Mouse (Mus musculus): ENCODE measurements around the gene BC037034.
A peak's percentile ranks its signal among the peaks of the same experiment; 100 is the strongest.

BC037034 gene

DNA sequence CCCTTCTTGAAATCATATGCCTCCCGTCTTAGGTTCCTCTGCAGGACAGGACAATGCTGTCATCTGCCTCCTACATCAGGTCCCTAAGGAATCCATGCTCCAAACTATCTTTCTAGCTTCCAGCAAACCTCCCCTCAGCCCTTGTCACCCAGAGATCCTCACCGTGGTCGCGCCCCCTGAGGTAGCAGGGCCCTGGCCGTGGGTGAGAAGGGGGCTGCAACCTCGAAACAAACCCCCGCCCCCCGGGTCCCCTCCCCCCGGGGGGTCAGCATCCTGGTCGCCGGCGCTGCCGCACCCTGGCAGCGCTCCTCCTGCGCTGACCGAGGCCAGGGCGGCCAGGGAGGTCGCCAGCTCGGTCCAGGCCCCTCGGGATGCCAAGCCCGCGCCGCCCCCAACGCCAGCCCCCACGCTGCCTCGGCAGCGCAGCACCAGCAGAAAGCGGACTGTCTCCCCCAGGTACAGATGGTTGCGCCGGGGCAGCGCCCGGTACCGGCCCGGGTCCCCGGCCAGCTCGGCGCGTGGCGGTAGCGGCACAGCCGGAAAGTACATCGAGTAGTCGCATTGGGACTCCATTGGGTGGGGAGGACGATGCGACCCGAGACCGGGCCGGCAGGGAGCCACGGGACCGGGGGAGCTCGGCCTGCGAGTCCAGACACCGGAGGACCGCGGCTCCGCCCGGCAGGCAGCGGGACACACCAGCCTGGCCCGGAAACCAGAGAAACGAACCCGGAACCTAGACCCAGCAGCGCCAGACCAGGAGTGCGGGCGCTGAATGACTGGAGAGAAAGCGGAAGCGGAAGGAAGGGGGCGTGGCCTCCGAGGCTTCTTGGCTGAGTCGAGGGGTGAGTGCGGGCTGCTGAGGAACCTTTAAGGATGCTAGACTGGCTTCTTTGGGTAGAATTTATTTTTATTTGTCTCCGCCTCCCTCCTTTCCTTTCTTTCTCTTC, at the start of gene BC037034:
BC037034 (minus strand) TSS at position 774 of the 947 bp plus-strand sequence.
- DNase-seq (ENCODE audit: low spot score in 2 of 2), result peak; percentile 91 to 94

DNA sequence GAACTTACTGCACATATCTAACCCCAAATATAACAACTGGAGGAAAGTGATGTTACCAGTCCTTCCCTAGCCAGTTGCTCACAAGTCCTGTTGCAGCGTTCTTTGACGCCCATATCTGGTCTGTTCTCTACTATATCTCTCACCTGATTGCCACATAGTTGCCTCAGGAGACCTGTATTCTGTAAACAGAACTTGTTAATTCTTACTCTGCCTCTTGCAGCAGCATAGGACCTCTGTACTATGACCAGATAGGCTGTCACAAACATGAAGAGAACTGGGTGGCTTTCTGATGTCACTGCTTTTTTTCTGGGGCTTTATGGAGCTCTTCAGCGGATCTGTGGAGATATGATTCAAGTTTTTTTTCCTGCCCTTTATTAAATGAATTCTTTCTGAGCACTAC, 49.0 kb upstream of the BC037034 start:
- no peak for DNase-seq (ENCODE audit: low spot score in 2 of 2)

DNA sequence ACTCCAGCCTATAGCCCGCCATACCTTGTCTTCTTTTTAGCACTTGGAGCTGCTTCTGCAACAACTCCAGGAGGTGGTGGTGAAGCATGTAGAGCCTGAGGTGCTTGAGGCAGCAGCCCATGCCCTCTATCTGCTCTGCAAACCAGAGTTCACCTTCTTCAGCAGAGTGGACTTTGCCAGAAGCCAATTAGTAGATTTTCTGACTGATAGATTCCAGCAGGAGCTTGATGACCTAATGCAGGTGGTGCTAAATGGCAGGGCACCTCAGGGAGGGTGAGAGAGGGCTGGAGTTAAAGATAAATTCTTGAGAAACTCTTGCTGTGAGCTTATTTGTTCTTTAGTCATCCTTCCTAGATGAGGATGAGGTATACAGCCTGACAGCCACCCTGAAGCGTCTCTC, 35.8 kb upstream of the BC037034 start:
- DNase-seq (ENCODE audit: low spot score in 2 of 2), result no peak

DNA sequence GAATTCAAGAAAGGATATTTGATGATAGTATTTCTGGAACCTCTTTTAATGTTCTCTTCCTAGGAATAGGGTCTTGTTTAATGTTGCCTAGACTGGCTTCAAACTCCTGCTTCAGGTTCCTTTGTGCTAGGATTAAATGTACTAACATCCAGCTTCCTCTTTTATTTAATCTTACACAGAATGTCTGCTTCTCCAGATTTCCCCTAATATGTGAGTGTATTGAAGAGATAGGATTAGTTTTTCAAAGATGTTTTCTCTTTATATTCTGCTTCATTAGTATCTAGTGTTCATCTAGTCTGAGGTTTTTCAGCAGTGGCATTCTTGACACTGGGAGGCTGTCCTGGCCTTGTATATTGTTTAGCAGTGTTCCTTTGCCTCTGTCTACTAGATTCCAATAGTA, 30.3 kb upstream of the BC037034 start:
- no peak for DNase-seq (ENCODE audit: low spot score in 2 of 2)

DNA sequence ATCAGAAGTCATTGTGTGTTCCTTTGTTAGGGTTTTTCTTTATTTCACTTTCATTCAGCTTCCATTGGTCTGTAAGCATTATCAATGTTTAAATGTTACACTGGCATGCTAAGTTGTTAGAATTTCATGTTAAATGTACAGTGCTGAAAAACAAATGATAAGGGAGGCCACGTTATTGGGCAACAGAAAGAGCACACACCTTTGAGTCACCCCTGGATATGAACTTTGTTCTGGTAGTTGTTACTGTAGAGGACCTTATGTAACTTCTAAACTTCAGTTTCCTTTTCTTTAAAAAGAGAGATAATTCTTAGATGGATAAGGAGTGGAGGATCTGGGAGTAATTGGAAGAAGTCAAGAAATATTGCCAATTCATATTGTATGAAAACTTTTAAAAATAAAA, 27.8 kb upstream of the BC037034 start:
- DNase-seq (ENCODE audit: low spot score in 2 of 2), result no peak

DNA sequence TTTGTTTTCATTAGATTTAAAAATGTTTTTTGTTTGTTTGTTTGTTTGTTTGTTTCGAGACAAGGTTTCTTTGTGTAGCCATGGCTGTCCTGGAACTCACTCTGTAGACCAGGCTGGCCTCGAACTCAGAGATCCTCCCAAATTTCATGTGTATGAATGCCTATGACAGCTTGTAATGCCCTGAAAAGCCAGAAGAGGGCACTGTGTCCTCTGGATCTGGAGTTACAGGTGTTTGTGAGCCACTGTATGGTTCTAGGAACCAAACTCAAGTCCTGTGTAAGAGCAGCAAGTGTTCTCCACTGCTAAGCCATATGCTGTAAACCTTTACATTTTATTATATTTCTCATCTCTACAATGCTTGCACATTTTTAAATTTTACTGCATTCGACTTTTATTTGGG, 24.0 kb upstream of the BC037034 start:
- DNase-seq (ENCODE audit: low spot score in 2 of 2), result no peak

DNA sequence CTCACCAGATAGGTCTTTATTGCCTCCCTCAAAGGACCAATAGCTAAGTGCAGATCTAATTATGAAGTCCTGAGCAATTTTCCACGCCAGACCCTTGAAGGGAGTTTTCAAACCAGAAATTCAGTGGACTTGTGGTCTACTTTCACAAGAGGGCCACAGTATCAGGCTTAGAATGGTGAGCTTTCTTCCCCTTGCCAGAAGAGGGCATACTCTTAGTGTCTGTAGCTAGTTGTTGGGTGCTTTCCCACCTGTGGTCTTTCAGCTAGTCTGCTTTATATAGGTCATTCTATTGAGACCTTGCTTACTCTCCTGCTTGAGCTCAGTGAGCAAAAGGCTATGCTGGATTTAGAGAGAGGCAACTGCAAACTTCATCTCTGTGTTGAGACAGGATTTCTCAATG, 19.7 kb upstream of the BC037034 start:
- DNase-seq (ENCODE audit: low spot score in 2 of 2), result no peak

DNA sequence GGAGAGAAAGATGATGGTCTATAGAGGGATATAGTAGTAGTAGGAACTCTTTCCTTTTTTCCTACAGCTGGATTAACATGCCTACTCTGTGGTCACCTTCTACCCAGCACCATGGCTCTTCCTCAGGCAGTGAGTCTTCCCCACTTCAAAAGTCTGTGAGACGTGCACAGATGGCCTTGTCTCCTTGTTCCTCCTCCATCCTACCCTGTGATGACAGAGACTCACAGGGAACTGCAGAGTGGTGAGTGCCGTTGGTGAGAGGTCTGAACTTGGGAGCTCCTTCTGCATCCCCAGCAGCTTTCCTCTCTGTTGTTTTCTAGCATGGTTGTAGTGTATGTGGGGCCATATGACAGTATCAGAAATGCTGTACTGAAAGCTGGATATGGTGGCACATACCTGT, 18.0 kb upstream of the BC037034 start:
- DNase-seq (ENCODE audit: low spot score in 2 of 2), result no peak

DNA sequence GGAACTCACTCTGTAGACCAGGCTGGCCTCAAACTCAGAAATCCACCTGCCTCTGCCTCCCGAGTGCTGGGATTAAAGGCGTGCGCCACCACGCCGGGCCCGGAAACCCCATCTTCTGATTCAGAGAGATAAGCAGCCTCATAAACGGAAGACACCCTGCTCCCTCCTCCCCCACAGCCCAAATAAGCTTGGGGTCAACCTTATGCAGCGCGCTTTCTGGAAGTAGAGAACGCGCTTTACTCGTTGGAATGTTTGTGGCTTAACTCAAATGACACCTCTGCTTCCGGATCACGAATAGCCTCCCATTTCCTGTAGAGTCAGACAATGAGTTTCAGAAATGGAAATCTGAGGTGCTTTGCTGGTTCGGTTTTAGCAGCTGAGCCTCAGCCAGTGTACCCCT, 17.0 kb upstream of the BC037034 start:
- DNase-seq (ENCODE audit: low spot score in 2 of 2), result no peak

DNA sequence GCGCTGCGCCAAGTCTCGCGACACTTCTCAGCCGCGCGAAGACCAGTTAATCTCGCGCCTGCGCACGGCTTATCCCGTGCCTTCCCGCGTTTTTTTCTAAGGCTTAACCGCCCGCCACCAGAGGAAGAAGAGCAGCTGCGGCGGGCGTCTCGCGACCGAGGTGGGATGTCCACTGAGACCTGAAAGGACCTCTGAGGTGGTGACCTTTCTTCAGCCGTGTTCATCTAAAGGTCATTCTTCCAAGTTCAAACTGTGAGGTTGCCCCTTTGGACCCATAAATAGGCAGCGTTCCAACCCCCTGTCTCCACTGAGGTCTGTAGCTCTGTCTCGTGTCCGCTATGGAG, 16.6 kb upstream of the BC037034 start:
- DNase-seq (ENCODE audit: low spot score in 2 of 2), result no peak

DNA sequence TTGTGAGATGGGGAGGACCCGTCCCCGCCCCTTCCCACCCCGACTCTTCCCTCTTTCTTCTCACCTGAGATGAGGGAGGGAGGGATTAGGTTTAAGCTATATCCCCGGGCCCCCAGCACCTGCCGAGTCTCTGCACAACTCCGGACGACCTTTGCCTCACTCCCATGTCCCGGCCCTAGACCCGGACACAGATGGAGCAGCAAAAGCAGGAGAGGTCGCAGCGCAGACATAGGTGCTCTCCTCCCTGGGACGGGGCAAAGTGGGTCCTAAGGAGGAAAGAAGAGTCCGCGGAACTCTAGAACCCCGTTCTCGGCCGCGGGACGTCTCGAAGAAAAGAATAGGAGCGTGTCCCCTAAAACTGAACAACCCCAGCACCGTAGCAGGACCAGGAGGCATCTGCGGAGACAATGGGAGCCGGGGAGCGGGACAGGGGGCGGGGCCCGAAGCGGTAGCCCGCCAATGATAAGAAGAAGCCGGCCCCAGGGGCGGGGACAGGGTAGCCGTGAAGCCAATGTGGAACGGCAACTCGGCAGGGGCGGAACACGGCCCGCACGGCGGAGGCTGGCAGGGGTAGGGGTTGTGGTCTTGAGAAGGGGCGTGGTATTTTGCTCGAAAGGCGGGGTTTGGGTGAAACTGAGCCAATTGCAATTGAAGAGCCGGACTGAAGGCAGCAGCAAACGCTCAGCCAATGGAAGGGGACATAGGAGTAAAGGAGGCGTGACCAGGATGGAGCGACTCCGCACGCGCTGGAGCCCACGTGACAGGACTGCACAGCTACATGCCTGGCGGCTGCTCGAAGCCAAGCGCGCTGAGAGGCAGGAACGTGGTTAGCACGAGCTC, 16.0 kb upstream of the BC037034 start, which contains the start of the genes Gm43720, Gpc2 and Stag3:
Gm43720 (minus strand) TSS at position 374 of the 840 bp plus-strand sequence.
Gpc2 (minus strand) TSS at position 421 of the 840 bp plus-strand sequence.
Stag3 (plus strand) TSS at position 656 of the 840 bp plus-strand sequence.
- peak; percentile 83 to 88 for DNase-seq (ENCODE audit: low spot score in 2 of 2)

DNA sequence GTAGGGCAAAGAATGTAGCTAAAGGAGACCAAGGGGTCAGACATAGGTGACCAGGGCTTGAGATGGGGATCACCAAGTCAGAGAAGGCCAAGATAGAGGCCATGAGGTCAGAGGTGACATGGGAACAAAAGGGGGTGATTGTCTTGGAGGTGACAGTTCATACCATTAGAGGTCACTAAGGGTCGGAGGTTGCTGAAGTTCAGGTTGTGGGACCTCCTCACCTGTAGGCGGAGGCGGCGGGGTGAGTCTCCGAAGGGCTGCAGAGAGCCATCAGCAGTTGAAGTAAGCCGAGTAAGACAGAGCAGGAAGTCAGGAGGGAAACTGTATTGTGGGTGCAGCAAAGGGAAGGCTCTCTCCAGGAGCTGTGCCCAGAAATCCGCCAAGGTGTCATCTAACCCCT, 14.2 kb upstream of the BC037034 start:
- DNase-seq (ENCODE audit: low spot score in 2 of 2), result no peak

DNA sequence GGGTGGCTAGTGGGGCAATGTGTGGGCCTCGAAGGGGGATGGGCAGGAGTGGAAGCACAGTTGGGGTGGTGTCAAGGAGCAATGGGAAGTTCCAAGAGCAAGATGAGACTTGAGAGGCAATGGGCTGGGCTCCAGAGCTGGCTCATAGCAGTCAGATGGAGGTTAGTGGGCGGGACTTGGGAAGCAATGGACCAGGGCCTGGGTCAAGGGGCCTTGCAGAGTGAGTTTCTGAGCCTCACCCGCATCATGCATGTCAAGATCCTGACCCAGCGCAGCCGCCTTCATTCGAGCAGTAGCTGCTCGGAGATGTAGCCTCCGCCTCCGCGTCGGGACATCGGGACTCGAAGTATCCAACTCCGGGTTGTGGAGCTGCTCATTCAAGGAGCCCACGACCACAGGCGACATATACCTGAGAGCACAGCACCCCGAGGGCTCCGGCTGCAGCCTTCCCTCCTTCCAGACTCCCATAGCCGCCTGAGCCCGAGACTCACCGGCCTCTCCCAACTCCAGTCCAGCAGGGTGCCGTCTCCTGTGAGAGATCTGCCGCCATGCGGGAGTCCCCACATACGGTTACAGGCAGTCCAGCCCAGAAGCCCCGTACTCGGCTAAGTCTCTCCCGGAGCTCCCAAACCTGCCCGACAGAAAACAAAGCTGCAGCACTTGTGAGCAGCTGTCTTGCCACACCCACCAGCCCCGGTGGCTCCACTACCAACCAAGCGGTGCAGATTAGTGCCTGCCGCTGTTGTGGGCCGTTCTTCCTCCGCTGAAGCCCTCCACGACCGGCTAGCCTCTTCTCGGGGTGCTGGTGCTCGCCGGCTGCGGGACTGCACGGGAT, 11.6 kb upstream of the BC037034 start:
- DNase-seq (ENCODE audit: low spot score in 2 of 2), result no peak

DNA sequence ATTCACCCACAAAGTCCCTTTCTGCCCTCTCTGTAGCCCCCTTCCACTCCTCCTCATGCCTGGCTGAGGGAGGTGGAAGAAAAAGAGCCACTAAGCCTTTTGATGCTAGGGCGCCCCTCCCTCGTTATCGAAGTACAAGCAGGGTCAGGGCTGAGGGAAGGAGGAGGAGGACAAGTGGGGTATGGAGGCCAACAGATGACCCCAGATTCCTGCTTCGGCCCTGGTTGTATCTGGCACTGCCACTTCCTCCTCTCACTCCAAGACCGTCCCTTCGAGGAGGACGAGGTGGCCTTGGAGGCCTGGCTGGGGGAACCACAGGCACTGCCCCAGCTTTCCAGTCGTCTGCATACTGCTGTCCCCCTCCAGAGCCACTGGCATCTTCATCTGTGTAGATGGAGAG, 10.4 kb upstream of the BC037034 start:
- DNase-seq (ENCODE audit: low spot score in 2 of 2), result no peak

DNA sequence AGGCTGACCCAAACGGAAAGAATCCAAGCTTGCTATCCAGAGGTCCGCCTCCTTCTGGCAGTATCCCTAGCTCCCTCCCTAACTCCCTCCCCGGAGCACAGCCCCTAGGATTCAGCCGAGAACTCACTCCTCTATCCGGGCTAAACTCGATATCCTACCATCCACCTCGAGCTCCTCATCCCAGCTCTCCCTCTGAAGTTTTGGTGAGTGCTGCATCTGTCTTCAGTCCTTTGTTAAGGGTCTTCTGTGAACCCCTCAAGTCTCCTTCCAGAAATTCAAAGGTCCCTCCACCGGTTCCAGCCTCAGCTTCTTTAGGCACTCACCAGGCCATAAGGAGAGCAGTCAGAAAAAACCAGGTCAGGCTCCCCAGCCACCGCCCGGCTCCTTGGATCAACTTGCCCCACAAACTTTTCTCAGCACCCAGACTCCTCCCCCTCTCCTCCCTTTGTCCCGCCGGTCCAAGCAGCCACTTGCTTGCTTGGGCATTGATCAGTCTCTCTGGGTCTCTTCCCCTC, 8.6 kb upstream of the BC037034 start, which contains the start of gene Gal3st4:
Gal3st4 (minus strand) TSS at position 432 of the 515 bp plus-strand sequence.
- no peak for DNase-seq (ENCODE audit: low spot score in 2 of 2)

DNA sequence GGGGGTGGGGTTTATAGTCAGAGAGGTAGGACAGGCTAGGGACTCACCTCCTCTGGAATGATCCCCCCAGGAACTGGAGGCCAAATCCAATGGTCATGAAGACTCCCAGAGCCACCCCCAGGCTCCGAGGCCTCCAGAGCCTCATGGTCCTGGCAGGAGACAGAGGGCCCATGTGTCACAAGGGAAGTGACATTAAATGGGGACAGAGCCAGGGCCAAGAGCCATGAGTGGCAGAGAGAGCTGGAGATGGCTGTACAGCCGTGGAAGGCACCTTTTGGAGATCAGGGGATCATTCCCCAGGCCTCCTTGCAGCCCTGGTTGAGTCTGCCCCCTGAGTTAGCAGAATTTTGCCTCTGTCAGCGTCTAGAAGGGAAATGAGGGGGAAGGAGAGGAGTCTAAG, 7.4 kb upstream of the BC037034 start:
- DNase-seq (ENCODE audit: low spot score in 2 of 2), result no peak

DNA sequence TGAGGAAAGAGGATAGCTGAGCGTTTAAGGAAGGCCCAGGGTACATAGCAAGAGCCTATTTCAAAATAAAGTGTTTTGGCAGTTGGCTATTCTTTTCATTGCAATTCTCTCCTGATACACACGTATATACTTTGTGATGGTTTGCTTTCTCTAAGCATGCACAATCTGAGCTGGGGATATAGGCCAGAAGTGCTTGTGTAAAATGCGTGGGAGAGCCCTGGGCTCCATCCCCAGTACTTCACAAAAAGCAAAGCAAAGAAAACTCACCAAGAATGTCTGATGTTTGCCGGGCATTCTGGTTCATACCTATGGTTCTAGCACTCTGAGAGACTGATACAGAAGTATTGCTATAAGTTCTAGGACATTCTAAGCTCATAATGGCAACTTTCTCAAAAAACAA, 5.1 kb upstream of the BC037034 start:
- no peak for DNase-seq (ENCODE audit: low spot score in 2 of 2)

DNA sequence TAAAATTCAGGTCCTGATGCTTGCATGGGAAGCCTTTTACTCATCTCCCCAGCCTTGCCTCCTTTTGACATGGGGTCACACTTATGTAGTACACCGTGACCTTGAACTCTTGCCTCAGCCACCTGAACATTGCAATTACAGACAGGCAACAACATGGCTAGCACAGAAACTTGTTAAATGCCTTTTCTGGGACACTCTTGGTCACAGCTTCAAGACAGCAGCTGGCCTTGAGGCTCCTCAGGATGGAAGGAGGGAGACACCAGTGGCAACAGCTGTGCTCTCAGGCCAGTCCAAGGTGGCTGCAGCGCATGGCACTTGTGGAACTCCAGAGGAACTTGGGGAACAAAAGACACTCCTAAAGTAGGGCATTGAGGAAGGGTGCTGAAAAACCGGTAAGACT, 3.3 kb upstream of the BC037034 start:
- no peak for DNase-seq (ENCODE audit: low spot score in 2 of 2)

DNA sequence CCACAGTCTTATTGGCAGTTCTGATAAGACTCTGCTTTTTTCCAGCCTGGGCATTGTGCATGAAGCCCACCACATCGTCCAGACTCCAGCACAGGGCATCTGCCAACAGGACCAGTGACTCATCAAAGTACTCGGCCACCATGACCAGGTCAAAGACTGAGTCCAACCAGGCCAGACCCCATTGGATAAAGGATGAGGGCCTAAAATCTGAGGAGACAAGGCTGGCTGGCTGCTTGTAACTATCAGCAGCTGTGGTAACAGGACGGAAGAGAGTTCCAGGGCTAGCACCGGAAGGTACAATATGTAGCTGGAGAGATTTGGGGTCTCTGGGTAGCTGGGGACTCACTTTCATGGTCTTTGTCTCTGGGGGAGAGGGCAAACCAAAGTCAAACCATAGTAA, 1.9 kb upstream of the BC037034 start:
- DNase-seq (ENCODE audit: low spot score in 2 of 2), result no peak

DNA sequence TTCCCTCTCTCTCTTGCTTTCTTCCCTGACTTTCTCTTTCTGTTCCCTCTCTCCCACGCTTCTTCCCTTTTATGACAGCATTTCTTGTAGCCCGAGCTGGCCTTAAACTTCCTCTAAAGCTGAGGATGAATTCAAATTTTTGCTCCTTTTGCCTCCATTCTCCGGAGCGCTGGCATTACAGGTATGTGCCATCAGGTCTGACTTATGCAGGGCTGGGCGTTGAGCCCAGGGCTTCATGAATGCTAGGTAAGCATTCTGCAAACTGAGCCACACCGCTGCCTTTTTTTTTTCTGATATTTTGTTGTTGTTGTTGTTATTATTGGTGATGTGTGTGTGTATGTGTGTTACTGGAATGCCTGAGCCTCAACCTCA, 360 bp upstream of the BC037034 start:
- no peak for DNase-seq (ENCODE audit: low spot score in 2 of 2)

DNA sequence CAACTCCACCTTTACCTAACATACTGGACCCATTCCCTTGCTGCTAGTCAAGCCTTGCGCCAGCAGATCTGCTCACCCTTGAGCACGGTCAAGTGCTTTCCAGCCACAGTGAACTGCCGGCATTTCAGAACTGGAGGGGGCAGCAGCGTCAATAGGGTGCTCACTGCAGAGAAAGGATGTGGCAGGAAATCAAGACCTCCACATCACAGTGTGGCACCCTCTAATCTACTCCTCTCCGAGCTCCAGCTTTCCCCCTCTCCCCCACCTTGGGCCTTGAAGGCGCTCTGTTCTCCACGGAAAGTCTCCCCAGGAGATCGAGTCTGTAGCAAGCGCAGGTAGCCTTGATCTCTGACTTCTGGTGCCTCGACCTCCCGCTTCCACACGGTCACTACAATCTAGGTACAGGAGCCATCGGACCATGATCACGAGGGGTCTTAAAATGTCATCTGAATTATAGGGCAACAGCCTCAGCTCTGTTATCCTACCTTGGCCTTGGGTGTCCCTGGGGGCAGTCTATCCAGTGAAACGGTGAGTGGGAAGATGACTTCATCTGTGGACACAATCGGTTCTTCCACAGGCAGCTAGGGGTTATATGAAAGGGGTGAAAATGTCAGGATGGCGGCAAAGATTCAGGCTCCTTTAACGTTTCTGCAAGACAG, 1.1 kb downstream of the BC037034 start:
- no peak for DNase-seq (ENCODE audit: low spot score in 2 of 2)
